Mouse (Mus musculus): ENCODE measurements around the gene Mvp.

Gene Mvp

DNA sequence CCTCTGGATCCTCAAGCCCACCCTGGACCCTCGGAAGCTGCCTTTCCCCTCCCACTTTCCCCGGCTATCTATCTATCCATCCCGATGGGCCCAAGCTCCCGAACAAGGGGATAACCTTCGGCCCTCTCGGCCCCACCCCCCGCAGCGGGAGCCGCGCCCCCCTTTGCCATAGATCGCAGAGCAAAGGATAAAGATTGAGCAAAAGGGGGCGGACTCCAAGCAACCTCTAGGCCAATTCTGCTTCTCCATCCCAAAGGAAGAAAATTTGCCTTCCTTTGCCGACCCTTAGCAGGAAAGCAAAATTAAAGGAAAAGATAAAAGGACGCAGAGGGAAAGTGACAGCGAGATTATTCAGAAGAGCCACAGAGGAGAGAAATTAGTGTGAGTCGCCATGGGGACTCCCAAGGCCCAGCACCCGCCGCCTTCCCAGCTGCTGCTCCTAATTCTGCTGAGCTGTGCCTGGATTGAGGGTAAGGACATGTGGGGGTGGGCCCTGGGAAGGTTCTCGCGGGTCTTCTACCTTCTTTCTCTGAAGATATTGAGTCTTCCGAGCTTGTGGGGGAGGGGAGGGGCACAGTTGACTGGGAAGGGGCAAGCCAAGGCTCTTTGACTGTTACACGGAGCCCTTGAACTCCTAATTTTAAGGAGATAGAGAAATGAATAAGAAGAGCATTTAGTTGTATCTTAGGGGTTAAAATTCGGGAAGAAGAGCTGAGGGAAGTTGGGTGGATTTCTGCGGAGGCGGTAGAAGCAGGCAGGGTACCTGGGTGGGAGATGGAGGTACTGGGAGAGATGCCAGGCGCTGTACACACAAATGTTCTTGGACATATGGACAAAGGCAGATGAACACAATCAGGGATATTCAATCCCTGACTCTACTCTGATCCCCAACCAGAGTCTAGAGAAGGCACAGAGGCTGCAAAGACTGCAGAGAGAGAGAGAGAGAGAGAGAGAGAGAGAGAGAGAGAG, 63.5 kb downstream of the Mvp start:
- DNase-seq (ENCODE audit: low spot score in 2 of 2) = no peak

DNA sequence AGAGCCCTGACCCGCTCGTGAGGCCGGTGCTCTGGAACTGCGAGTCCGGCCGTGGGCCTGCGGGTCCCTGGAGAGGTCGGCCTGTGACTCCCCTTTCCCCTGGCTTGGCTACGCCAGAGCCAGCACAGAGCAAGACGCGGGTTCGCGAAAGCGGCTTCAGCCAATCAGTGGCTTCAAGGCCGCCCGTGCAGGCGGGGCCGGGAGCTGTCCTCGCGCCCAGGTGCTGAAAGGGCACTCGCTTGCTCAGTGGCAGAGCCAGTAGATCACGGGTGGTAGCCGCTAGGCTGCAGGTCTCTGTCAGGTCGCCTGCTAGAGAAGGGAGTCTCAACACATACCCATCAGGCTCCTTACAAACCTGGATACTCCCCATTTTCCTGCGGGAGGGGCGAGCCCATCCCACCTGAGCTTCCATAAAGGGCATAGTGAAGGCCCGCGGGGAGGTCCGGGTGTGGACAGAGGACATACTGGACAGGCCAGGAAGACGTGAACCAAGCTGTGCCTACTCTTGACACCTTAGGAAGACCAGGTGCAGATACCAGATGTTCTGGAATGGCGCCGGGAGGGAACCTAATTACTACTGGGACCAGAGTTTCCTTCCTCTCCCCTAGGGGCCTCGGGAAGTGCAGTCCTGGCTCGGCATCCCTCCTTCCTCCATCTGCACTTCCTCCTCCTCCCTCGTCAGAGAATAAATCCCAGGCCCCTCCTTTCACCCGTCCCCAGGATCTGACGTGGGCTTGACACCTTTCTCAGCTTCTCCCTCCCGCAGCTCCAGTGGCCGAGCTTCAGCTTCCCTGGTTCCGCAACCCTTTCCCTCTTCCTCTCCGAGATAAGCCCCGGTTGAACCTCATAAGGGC, 64.4 kb downstream of the Mvp start, which contains the start of gene Sez6l2:
Gene Sez6l2, plus strand, starts transcription at position 771 of the 854 bp plus-strand sequence.
- DNase-seq (ENCODE audit: low spot score in 2 of 2) = peak; percentile 77 to 80

DNA sequence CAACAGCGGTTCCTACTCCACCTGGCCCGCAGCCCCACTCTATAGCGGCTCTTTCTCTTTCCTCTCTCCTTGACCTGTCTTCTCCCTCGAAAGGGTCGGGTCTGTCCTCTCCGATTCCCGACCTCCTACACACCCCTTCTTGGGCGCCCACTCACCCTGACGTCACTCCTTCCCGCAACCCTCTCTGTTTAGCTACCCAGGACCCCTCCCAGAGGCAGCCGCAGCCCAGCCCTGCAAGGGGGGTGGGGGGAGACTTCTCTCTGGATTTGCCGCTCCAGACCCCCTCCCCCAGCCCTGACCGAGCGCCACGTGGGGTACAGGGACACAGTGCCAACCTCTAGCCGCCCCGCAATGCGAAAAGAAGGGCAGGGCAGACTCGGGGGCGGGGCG, 65.0 kb downstream of the Mvp start, which contains the start of gene Asphd1:
Gene Asphd1, minus strand, starts transcription at position 180 of the 390 bp plus-strand sequence.
- peak; percentile 79 to 82 for DNase-seq (ENCODE audit: low spot score in 2 of 2)

DNA sequence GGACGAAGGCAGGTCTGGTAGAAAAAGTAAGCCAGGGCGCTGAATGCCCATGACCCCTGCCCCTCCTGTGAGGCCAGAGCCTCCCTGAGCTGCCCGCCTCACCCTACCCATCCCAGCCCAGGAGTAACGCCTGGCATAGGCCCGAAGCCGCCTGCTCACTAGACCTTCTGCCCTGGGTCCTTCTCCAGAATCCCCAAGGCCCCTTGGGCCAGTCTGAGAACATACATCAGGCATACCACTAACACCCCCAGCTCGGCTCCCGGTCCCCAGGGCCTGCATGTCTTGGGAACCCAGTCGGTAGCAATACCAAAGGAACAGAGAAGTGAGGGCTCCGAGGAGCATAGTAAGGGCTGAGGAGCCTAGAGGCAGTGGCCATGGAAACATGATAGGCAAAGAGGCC, 65.8 kb downstream of the Mvp start:
- no peak for DNase-seq (ENCODE audit: low spot score in 2 of 2)

DNA sequence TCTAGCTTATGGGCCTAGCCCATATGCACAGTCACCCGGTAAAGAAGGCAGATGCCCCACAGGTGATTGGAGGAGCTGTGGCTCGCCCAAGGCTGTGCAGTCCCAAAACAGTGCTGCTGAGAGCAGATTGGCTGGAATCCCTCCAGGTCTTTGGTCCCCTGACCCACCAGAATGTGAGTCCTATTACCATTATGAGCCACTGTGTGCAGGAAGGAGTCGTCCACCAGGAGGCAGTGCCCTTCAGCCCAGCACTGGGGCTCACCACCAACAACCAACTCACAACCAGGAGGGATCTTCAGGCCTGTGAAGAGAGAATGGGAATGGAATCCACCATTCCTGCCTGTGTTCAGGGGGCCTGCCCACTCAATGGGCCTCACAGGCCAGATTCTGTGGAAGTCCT, 67.9 kb downstream of the Mvp start:
- peak in 1 of 2 experiments; percentile 40 for DNase-seq (ENCODE audit: low spot score in 2 of 2)

DNA sequence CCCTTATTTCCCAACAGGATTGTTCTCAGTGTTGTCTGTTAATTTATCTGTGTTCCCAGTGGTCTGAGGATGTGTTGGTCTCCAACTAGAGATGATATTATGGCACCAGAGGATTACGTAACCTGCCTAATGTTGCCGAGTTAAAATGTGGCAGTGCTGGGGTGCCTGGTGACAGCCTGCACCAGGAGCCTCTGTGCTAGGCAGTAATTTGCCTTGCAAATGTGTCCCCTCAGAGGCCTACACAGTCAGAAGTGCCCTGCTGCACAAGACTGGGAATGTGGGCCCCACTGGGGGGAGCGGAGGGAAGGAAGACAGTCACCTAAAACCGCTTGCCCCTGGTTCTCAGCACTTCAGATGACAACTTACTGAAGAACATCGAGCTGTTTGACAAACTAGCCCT, 72.6 kb downstream of the Mvp start:
- no peak for DNase-seq (ENCODE audit: low spot score in 2 of 2)

DNA sequence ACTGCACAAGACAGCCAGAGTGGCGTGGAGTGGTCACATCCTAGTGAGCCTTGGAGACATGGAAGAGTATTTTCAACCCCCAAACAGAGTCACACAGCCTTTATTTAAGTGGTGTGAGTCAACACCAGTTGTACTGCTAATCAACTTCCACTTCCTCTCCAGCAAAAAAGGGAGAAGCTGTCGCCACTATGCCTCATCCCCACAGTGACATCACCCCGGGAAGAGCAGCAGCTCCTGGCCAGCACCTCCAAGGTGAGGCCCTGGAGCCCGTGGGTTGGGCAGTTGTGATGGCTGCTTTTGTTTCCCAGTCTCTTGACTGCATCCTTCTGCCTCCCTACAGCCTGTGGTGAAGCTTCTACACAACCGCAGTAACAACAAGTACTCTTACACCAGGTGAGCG, 73.2 kb downstream of the Mvp start:
- no peak for DNase-seq (ENCODE audit: low spot score in 2 of 2)
